In genomic region chr13:102016518-102016917, GRCm38 (mm10) we compare ENCODE assay signal across 24 mouse cellular contexts.
DNase-seq lines count a peak whose midpoint lies in the region; ATAC-seq and TF ChIP-seq lines count a peak whose summit lies in the region.
"Had no signal": no experiment of that assay in that cellular context is flagged by ENCODE, and none has a peak within 500 bp of the region (broad histone marks: within the 10 kb centered on the region; RNA-seq: fewer than 3 reads in every experiment).

No protein-coding gene starts in this region.

- H3K27me3 ChIP-seq in lung, embryonic 16.5 days (ENCODE audit: control insufficient read depth, insufficient read depth, low read depth, low read length): no peaks in the 10 kb centered on the region
- no peaks in the 10 kb centered on the region for H3K27me3 ChIP-seq in midbrain, embryonic 15.5 days (replicated peaks)
- H3K27me3 ChIP-seq: CH12.LX; embryonic facial prominence, embryonic 12.5 days; forebrain, embryonic 13.5 days; forebrain, embryonic 15.5 days; Patski had no signal

- no peaks in the 10 kb centered on the region for H3K36me3 ChIP-seq in lung, embryonic 16.5 days (ENCODE audit: control insufficient read depth, insufficient read depth, low read length)
- no peaks in the 10 kb centered on the region for H3K36me3 ChIP-seq in midbrain, embryonic 15.5 days (replicated peaks)
- H3K36me3 ChIP-seq: embryonic facial prominence, embryonic 10.5 days; embryonic facial prominence, embryonic 12.5 days; forebrain, embryonic 15.5 days; G1E had no signal

- WGBS in lung, embryonic 16.5 days: 63% methylated on average over 5 of the region's 5 CpGs
- WGBS in lung, adult 2 months: 84% methylated on average over 5 of the region's 5 CpGs
- 93% methylated on average over 5 of the region's 5 CpGs for WGBS in midbrain, embryonic 15.5 days

- no peaks in the 10 kb centered on the region for H3K4me1 ChIP-seq in lung, embryonic 16.5 days (replicated peaks; ENCODE audit: control insufficient read depth, insufficient read depth, low read length)
- no peaks in the 10 kb centered on the region for H3K4me1 ChIP-seq in lung, adult 2 months (ENCODE audit: control insufficient read depth, insufficient read depth, low read length)
- H3K4me1 ChIP-seq in midbrain, embryonic 15.5 days: no peaks in the 10 kb centered on the region
- H3K4me1 ChIP-seq: embryonic facial prominence, embryonic 10.5 days; embryonic facial prominence, embryonic 12.5 days; forebrain, embryonic 13.5 days; forebrain, embryonic 15.5 days had no signal

- no peak overlapping the region for H3K27ac ChIP-seq in lung, embryonic 16.5 days (ENCODE audit: low read length)
- H3K27ac ChIP-seq in midbrain, embryonic 15.5 days: no peak overlapping the region
- H3K27ac ChIP-seq: embryonic facial prominence, embryonic 10.5 days; embryonic facial prominence, embryonic 12.5 days; forebrain, embryonic 13.5 days; forebrain, embryonic 15.5 days had no signal

- no peak overlapping the region for H3K9ac ChIP-seq in lung, embryonic 16.5 days (ENCODE audit: low read length)
- no peak overlapping the region for H3K9ac ChIP-seq in midbrain, embryonic 15.5 days
- H3K9ac ChIP-seq: embryonic facial prominence, embryonic 12.5 days; forebrain, embryonic 13.5 days; forebrain, embryonic 15.5 days had no signal

- intact Hi-C loops in left cerebral cortex, postnatal 4 days (cut with DNase I): no loop called here

- no peak for TF ChIP-seq CTCF in lung, adult 2 months (IDR thresholded peaks at IDR 0.05; ENCODE audit: insufficient read depth, low read length)

- no peak for TF ChIP-seq POLR2A in lung, adult 2 months (IDR thresholded peaks at IDR 0.05; ENCODE audit: borderline replicate concordance, extremely low read depth, low read depth, low read length)

- ATAC-seq in lung, embryonic 16.5 days (ENCODE audit: low read depth): peak; percentile 74
- ATAC-seq in midbrain, embryonic 15.5 days (replicated peaks): no peak
- ATAC-seq: activated CD4-positive, CD25-positive, alpha-beta regulatory T cell, adult 4 months; CD4-positive, CD25-positive, alpha-beta regulatory T cell, adult 4 months; forebrain, embryonic 13.5 days; forebrain, embryonic 15.5 days; Patski had no signal

- no peak overlapping the region for H3K4me2 ChIP-seq in lung, embryonic 16.5 days (ENCODE audit: low read depth, low read length)
- H3K4me2 ChIP-seq in midbrain, embryonic 15.5 days: no peak overlapping the region
- H3K4me2 ChIP-seq: embryonic facial prominence, embryonic 12.5 days; forebrain, embryonic 13.5 days; forebrain, embryonic 15.5 days had no signal

- no peaks in the 10 kb centered on the region for H3K9me3 ChIP-seq in lung, embryonic 16.5 days (ENCODE audit: control insufficient read depth, low read length)
- no peaks in the 10 kb centered on the region for H3K9me3 ChIP-seq in midbrain, embryonic 15.5 days
- H3K9me3 ChIP-seq: embryonic facial prominence, embryonic 10.5 days; embryonic facial prominence, embryonic 12.5 days; forebrain, embryonic 13.5 days; forebrain, embryonic 15.5 days; G1E had no signal

- H3K4me3 ChIP-seq in lung, embryonic 16.5 days (ENCODE audit: low read length): no peak overlapping the region
- H3K4me3 ChIP-seq in lung, adult 2 months (replicated peaks; ENCODE audit: extremely low read depth, low read depth, low read length): no peak overlapping the region
- no peak overlapping the region for H3K4me3 ChIP-seq in midbrain, embryonic 15.5 days
- H3K4me3 ChIP-seq: embryonic facial prominence, embryonic 10.5 days; embryonic facial prominence, embryonic 12.5 days; forebrain, embryonic 13.5 days; forebrain, embryonic 15.5 days had no signal

- no peak for DNase-seq in lung, adult 2 months
- DNase-seq in lung, postnatal 10 days: peak; percentile 41
- DNase-seq in lung, postnatal 36 days: peak; percentile 30
- DNase-seq in left cerebral cortex, postnatal 4 days: no peak
- DNase-seq: adrenal gland, adult 8-10 months; adrenal gland, postnatal 14 days; adrenal gland, postnatal 36 days; B cell, adult 2 months; cerebellum, adult 11-12 months; cerebellum, adult 2 months; cerebellum, adult 9-10 months; cerebellum, postnatal 10 days; cerebellum, postnatal 25 days had no signal

Comparison
In these comparisons a context has a peak if more than half of its experiments do, and no peak if none do; other contexts are left out.
1. DNase-seq: peak in lung, postnatal 10 days (single experiment) and lung, postnatal 36 days (single experiment); none in lung, adult 2 months (single experiment) and left cerebral cortex, postnatal 4 days (single experiment).